Mouse (Mus musculus) T-helper 2 cell (primary cell): ENCODE data around the gene Mansc4.

Experiments used
- in situ Hi-C: fragments of 300-600 bp; cut with MboI, MseI; formaldehyde crosslinking; loops from one replicate; pipeline ENCODE4 v1.15.1; 2025; ENCODE audit warnings: high pct_unique_total_duplicates

Mansc4 gene

GRCm38 (mm10) chr6:147085398-147086040 is 1.3 kb downstream of the Mansc4 start:
- in situ Hi-C loops: loop anchor here (25.0 kb wide), 1 partner anchor 1727 kb away; no protein-coding TSS in a partner anchor

DNA sequence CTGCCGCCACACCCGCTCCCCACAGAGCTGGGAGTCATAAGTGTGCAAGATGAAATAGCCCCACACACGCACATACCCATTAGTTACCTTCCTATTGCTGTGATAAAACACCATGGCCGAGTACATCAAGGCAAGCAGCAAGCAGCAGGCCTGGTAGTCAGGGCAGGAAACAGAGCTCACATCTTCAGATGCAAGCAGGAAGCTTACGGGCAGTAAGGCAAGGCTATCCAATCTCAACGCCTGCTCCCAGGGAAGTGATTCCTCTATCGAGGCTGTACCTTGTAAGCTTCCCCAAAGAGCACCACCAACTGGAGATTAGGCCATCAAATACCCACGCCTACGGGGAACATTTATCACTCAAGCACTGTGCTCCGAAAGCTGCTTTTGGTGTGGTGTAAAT is 6.9 kb downstream of the Mansc4 start:
- in situ Hi-C loops: loop anchor here (25.0 kb wide), 1 partner anchor 1732 kb away; no protein-coding TSS in a partner anchor

DNA sequence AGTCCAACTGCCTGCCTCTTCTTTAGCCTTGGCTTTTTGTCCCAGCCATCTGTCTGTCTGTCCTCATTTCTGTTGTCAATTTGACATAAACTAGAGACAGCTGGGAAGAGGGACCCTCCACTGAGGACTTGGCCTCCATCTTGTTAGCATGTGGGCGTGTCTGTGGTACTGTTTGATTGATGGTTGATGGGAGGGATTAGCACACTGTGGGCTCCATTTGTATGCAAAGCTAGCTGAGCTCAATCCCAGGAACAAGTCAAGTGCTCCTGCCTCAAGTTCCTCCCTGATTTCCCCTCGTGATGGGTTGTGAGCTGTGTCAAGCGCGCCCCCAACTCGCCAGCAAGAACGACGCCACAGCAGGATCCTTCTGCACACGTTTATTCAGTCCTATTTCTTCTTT is 10.0 kb downstream of the Mansc4 start:
- in situ Hi-C loops: loop anchor here (25.0 kb wide), 1 partner anchor 1735 kb away; no protein-coding TSS in a partner anchor

- in situ Hi-C loops: loop anchor here (25.0 kb wide), 1 partner anchor 1736 kb away; no protein-coding TSS in a partner anchor
Observed at GRCm38 (mm10) chr6:147075808-147076387, 10.9 kb downstream of the Mansc4 start.

- in situ Hi-C loops: no loop called here
Observed at GRCm38 (mm10) chr6:147064944-147065261, 21.9 kb downstream of the Mansc4 start.

- in situ Hi-C loops: no loop called here
Observed at GRCm38 (mm10) chr6:147064226-147064943, 22.4 kb downstream of the Mansc4 start.

DNA sequence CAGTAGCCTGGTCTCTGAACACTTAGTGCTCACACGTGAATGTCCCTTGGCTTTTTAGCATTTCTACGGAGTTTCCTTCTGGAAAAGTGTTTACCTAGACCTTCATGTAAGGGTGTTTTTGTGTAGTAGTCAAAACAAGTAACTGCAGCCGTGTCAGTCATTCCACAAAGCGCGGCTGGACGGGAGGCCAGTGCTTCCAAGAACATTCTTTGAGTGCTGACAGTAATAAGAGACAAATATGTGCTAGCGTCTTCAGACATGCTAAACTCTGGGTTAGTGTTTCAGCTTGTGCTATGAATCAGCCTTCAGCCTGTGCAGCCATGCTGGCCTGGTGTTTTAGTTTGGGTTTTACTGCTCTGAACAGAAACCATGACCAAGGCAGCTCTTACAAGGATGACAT is 24.1 kb downstream of the Mansc4 start:
- in situ Hi-C loops: no loop called here

DNA sequence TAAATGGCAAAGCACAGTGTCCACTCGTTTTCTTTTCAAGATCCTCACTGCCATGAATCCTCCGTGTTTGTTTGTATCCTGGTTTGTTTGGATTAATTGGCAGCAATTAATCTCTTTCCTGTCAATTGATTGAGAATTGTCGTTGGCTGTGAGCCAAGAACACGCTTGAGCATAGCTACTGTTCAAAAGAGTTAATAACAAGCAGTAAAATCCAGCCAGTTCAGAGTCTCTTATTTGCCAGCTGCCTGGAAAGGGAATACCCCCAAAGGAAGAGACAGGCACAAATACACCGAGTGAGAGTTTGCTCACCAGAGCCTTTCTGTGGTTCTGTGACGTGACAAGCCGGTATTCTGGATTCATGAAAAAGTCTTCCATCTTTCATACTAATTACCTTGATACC is 24.8 kb downstream of the Mansc4 start:
- in situ Hi-C loops: no loop called here

DNA sequence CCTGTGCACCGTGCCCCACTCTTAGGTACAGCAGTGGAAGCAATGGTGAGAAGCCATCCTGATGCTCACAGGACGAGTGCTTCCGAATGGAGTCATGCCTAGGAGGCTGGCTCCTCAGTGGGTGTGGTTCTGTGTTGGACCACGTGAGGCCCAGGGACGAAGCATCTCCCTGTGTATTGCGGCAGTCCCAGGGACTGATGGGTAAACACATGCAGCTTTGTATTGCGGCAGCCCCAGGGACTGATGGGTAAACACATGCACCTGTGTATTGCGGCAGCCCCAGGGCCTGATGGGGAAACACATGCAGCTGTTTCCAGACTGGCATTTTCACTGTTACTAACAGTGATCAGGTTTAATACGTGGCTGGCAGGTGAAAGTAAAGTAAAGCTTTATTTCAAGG is 25.2 kb downstream of the Mansc4 start:
- in situ Hi-C loops: no loop called here

DNA sequence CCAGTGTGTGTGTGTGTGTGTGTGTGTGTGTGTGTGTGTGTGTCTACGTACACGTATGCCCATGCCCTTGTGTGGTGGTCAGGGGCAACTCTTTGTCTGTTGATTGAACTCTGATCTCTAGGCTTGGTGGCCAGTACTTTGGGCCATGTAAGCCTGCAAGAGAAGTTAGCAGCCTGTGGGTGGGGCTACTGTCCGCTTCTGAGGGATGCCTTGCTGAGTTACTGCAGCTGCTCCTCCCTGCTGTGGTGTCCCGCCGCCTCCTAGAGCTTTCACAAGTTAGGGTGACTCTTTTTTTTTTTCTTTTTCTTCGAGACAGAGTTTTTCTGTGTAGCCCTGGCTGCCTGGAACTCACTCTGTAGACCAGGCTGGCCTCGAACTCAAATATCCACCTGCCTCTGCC is 27.5 kb downstream of the Mansc4 start:
- in situ Hi-C loops: no loop called here

GRCm38 (mm10) chr6:147055374-147055977 is 31.4 kb downstream of the Mansc4 start:
- in situ Hi-C loops: no loop called here

GRCm38 (mm10) chr6:147053785-147054646 is 32.8 kb downstream of the Mansc4 start:
- in situ Hi-C loops: no loop called here

DNA sequence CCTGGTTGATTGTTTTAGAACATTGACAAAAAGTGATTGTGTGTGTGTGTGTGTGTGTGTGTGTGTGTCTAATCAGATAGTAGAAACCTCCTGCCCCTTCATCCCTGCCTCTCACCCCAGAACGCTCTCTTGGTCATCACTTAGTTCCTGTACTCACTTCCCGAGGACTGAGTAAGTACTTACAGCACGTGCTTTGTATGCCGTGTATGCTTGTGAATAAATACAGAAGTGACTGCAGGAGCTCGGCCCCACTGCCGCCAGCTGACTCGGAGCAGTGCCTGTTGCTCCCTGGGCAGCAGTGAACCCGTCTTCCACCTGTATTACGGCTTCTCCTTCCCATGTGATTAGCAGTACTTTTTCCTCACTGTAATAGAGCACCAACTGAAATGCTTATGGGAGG is 34.4 kb downstream of the Mansc4 start:
- in situ Hi-C loops: no loop called here

DNA sequence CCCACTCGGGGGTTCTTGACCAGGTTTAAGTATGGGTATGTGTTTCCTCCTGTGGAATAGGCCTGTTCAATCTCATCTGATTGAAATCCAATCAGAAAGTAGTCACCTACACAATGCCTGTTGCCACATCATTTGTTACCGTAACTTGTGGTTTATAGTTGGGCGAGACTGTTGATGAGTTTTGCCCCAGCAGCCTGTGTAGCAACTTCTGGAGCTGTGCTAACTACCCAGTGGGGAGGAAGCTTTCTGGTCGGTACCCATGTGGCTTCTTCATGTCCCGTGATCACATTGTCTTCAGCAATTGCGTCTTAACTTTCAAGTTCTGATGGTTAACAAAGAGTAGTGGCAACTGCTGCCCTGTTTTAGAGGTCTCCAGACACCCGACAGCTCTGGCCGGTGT is 35.2 kb downstream of the Mansc4 start:
- in situ Hi-C loops: no loop called here

GRCm38 (mm10) chr6:147049239-147049805 is 37.5 kb downstream of the Mansc4 start:
- in situ Hi-C loops: loop anchor here (5.0 kb wide), 1 partner anchor 43 kb away; the partner anchor contains the start of gene Klhl42

- in situ Hi-C loops: no loop called here
Observed at GRCm38 (mm10) chr6:147043633-147044032, 43.2 kb downstream of the Mansc4 start.

- in situ Hi-C loops: no loop called here
Observed at GRCm38 (mm10) chr6:147042291-147043290, 44.2 kb downstream of the Mansc4 start, which contains the start of gene Mrps35. Gene Mrps35 (plus strand): TSS chr6:147042764.

DNA sequence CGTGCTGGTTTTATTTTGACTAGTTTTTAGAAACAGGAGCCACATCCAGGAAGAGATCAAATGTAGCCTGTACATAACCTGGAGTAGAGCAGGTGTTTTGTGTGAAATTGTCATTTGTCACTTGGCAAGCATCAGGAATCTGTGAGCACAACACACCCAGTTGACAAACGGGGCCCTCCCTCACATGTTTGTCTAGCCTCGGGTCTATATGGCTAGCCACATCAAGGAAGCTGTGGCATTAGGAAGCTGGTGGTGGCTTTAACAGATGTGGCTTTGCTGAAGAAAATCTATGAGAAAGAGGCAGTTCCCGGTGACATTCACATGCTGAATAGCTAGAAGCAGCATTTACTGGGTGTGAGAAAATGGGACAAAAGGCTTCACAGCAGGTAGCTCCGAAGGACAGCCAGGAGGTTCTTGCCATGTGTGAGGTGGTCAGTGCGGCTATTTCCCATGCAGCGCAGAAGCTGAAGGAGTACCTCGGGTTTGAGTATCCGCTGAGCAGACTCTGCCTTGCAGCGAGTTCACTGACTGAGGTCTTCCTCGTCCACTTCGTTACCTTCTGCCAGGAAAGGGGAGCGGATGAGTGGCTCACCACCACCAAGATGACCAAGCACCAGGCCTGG is 54.4 kb downstream of the Mansc4 start, which contains the start of gene Rep15:
Rep15 (plus strand) TSS at position 282 of the 623 bp plus-strand sequence.
- in situ Hi-C loops: loop anchor here (5.0 kb wide), 1 partner anchor 355 kb away; no protein-coding TSS in a partner anchor
